Mouse (Mus musculus) liver, adult 2 months (tissue): Measurements from ENCODE around the gene Stkld1.

ENCODE experiments used
- CTCF ChIP-seq: fragments of 200-500 bp; IDR thresholded peaks from 2 replicates; pipeline ENCODE4 v1.5.1; 2011; ENCODE audit warnings: low read depth, low read length, control low read depth
- POLR2A ChIP-seq: fragments of 200-500 bp; IDR thresholded peaks from 2 replicates; pipeline ENCODE4 v1.6.1; 2011; ENCODE audit warnings: low read length, control low read depth; ENCODE audit not compliant: insufficient read depth; ENCODE audit errors: extremely low read depth

DNA sequence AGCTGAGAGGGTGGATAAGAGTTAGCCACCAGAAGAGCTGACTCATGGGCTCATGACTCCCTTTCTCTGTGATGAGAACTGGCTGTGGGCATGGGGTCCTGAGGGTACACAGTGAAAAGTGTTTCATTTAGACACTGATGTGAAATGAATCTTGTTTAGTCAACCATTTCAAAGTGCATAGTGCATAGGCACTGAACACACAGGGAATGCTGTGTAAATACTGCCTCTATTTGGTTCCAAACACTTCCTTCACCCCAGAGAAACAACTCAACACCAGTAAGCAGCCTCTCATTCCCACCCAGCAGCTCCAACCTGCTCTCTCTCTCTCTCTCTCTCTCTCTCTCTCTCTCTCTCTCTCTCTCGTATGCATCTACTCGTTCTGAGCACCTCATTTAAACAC, 50.3 kb downstream of the Stkld1 start:
- TF ChIP-seq CTCF: no peak
- no peak for TF ChIP-seq POLR2A
